Mouse (Mus musculus) hindbrain, embryonic 16.5 days (tissue): ENCODE results near the gene Jak1. TPM values are rescaled to one million over a fixed set of nuclear protein-coding genes. Genes with fewer than 3 reads are reported as not detected.

ENCODE experiments used
- polyA plus RNA-seq: library from polyadenylated mRNA; unstranded; fragments of >200 nt; fragmentation: Nextera tagmentation; extraction: Ambion mirVana; gene quantifications from 2 replicates; pipeline ENCODE4 v1.2.1, GENCODE M21; 2015

Gene Jak1
- polyA plus RNA-seq, 1 experiment from 2014 or later = 89.4 TPM

Other genes with a start within 250 kb of the Jak1 start
- gene Gm10577, start 244.6 kb downstream of the Jak1 start, polyA plus RNA-seq = not detected in 2 replicates
- 4.7 and 6.0 TPM in 2 replicates for gene Raver2, start 196.3 kb downstream of the Jak1 start, polyA plus RNA-seq
- 12.6 and 12.9 TPM in 2 replicates for gene Ak4, start 154.0 kb upstream of the Jak1 start, polyA plus RNA-seq
- gene Dnajc6, start 231.4 kb upstream of the Jak1 start, polyA plus RNA-seq = 66.1 and 68.1 TPM in 2 replicates